Mouse (Mus musculus) C2C12 (cell line): ENCODE measurements around the gene Tanc1.

Experiments
- CTCF ChIP-seq: IDR thresholded peaks from one replicate; pipeline ENCODE4 v1.5.1; 2011; ENCODE audit not compliant: control insufficient read depth, insufficient read depth, insufficient read length
- MYOD1 ChIP-seq: IDR thresholded peaks from one replicate; pipeline ENCODE4 v1.6.1; 2011; ENCODE audit warnings: low read depth; ENCODE audit not compliant: control insufficient read depth, insufficient read length

DNA sequence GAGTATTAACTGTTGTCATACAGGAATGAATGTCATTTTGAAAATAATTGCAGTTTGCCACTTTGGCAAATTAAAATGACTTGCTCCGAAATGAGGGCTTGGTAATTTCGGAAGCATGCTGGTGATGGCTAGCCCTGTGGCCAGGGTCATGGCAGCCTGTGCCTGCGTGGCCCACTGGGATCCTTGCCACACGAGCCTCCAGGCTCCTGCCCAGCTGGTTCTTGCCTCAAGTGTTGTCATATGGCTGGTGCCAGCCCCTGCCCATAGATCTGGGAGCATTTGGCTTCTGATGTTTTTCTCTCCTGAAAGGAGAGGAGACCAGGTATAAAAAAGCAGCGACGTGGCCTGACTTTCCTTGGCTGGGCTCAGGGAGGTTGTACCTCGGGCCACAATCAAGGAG, 198.2 kb downstream of the Tanc1 start:
- no peak for TF ChIP-seq CTCF
- no peak for TF ChIP-seq MYOD1
